Mouse (Mus musculus): ENCODE measurements around the gene Ptcra. TPM values are rescaled to one million over a fixed set of nuclear protein-coding genes. Genes with fewer than 3 reads are reported as not detected.

Ptcra gene
- total and polyA plus RNA-seq, 3 experiments, result 0.17 to 0.56 (median 0.34) TPM

DNA sequence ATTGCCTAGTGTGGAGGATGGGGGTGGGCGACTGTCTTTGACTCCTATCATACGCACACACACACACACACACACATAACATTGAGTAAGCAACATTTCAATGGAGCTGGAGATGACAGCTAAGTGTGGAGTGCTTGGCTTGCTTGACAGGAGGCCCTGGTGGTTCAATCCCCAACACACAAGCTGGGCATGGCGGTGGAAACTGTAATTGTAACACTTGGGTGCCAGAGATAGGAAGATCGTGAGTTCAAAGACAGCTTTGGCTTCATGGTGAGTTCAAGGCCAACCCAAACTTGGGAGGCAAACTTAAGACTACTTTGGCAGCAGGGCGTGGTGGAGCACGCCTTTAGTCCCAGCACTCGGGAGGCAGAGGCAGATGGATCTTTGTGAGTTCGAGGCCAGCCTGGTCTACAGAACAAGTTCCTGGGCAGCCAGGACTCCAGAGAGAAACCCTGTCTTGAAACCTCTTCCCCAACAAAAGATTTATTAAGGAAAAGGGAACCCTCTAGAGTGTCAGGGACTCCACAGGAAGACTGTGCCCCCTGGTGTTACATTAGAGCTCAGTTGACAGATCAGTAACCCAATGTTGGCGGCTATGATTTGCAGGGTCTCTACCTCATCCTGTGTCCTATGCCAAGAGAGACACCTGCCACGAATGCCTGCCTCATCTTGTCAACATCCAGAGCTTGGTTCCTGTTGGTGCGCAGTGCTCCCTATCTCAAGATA lies 48.6 kb downstream of the Ptcra start:
- TF ChIP-seq CTCF (conservative IDR thresholded peaks at IDR 0.05 in 1 of 2, IDR thresholded peaks at IDR 0.05 in 1 of 2; ENCODE audit: low read depth in 2 of 2, low read length in 2 of 2), result peak in 1 of 2 experiments; percentile 16; a peak in 1 of 4 replicates
- no peak for TF ChIP-seq ZNF384 (IDR thresholded peaks at IDR 0.05; ENCODE audit: low read depth, low read length)
- Histone ChIP-seq H3K27ac (ENCODE audit: insufficient read depth, low read depth) (no peak overlapping the region), H3K4me1 (ENCODE audit: control insufficient read depth in 1 of 2, insufficient read depth in 2 of 2) (peaks cover 6 to 18% of the 10 kb centered on the region in 2 experiments), H3K4me2 (ENCODE audit: insufficient read depth, low read depth, poor library complexity, severe bottlenecking) (no peak overlapping the region), H3K9ac (ENCODE audit: insufficient read depth, low read depth) (no peak overlapping the region), H3K4me3 (replicated peaks in 1 of 3; ENCODE audit: low read depth in 2 of 3, low read length in 2 of 3, poor library complexity in 1 of 3) (no peak overlapping the region), H3K79me2 (replicated peaks; ENCODE audit: control insufficient read depth, extremely low read depth, insufficient read depth, poor library complexity, severe bottlenecking) (peaks cover 19% of the 10 kb centered on the region), H3K9me3 (replicated peaks; ENCODE audit: low read length) (peaks cover 5% of the 10 kb centered on the region), H3K27me3 (replicated peaks) (no peaks in the 10 kb centered on the region), H3K36me3 (replicated peaks in 1 of 2; ENCODE audit: control insufficient read depth in 1 of 2, insufficient read depth in 1 of 2, low read length in 1 of 2) (peaks cover 17 to 55% of the 10 kb centered on the region in 2 experiments)
- in situ Hi-C loops (cut with MboI; ENCODE audit: low pct_ligation_motif_present, low pct_unique_long_range_greater_than_20kb, low sequenced_read_pairs), result loop anchor here (5.0 kb wide), 1 partner anchor 63 kb away; the partner anchor contains the start of gene Cul7
- DNase-seq (ENCODE audit: extremely low read depth), result no peak
- dilution Hi-C loops (cut with MboI; ENCODE audit: extremely low pct_ligation_motif_present, extremely low pct_unique_long_range_greater_than_20kb, low sequenced_read_pairs), result no loop called here

DNA sequence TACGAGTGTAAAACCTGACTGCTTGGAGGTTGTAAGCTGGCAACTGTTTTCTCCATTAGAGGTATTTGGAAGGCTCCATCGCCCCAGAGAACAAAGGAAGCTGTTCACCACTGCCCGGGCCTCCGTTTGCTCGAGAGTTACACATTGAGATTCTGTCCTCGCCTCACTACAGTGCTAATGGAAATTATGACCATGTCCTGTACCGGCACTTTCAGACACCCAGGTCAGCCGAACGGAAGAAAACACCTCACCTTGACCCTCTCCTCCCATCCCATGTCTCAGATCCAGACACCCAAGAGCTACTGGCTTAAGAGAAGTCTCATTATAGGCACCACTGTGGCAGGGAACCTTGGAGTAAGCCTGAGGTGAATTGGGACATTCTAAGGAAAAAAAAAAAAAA lies 49.7 kb downstream of the Ptcra start:
- TF ChIP-seq MXI1 (IDR thresholded peaks at IDR 0.05; ENCODE audit: low read depth, low read length), result no peak
- TF ChIP-seq JUN (IDR thresholded peaks at IDR 0.05; ENCODE audit: insufficient read depth, low read depth, low read length), result peak; percentile 74
- TF ChIP-seq POLR2A (IDR thresholded peaks at IDR 0.05; ENCODE audit: low read depth, low read length), result 0 out of 2 replicates have a peak, but pooled peaks have one; percentile 9
- peak; percentile 43 for TF ChIP-seq EP300 (IDR thresholded peaks at IDR 0.05; ENCODE audit: low read length)
- no peak for TF ChIP-seq HCFC1 (IDR thresholded peaks at IDR 0.05; ENCODE audit: low read depth, low read length)
- peak; percentile 55; the same call in 1 of the 2 replicates for TF ChIP-seq JUND (conservative IDR thresholded peaks at IDR 0.05; ENCODE audit: low read depth, low read length)
- Histone ChIP-seq H3K27me3 (replicated peaks) (no peaks in the 10 kb centered on the region), H3K36me3 (replicated peaks in 1 of 2; ENCODE audit: control insufficient read depth in 1 of 2, insufficient read depth in 1 of 2, low read length in 1 of 2) (peaks cover 17 to 49% of the 10 kb centered on the region in 2 experiments), H3K79me2 (replicated peaks; ENCODE audit: control insufficient read depth, extremely low read depth, insufficient read depth, poor library complexity, severe bottlenecking) (peaks cover 19% of the 10 kb centered on the region), H3K4me2 (ENCODE audit: insufficient read depth, low read depth, poor library complexity, severe bottlenecking) (peak overlapping the region; percentile 86; the same call in 1 of the 2 replicates), H3K9ac (ENCODE audit: insufficient read depth, low read depth) (0 out of 2 replicates have a peak overlapping the region, but pooled peaks have one; percentile 91), H3K4me1 (ENCODE audit: control insufficient read depth in 1 of 2, insufficient read depth in 2 of 2) (peaks cover 6 to 18% of the 10 kb centered on the region in 2 experiments), H3K9me3 (replicated peaks; ENCODE audit: low read length) (peaks cover 7% of the 10 kb centered on the region), H3K4me3 (replicated peaks in 1 of 3; ENCODE audit: low read depth in 2 of 3, low read length in 2 of 3, poor library complexity in 1 of 3) (no peak overlapping the region), H3K27ac (ENCODE audit: insufficient read depth, low read depth) (no peak overlapping the region)
- no peak for DNase-seq (ENCODE audit: extremely low read depth)
- dilution Hi-C loops (cut with MboI; ENCODE audit: extremely low pct_ligation_motif_present, extremely low pct_unique_long_range_greater_than_20kb, low sequenced_read_pairs), result no loop called here
- in situ Hi-C loops (cut with MboI; ENCODE audit: low pct_ligation_motif_present, low pct_unique_long_range_greater_than_20kb, low sequenced_read_pairs), result loop anchor here (5.0 kb wide), 1 partner anchor 62 kb away; the partner anchor contains the start of gene Cul7

DNA sequence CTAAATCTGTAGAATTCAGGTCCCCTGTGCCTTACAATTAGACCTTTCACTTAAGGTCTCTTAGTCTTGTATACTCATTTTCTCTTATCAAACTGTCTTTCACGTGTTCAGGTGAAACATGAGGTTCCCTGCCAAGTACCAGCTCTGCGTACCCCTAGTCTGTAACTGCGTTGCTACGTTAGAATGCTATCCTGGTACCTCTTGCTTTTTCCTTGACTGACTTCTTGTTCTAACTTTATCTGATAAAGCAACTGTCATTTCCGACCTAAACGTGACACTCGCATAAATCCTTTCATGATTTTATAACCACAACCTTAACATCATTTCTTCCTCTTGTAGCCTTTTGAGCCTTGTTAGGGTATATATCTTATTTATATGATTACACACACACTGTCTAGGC lies 51.1 kb downstream of the Ptcra start:
- in situ Hi-C loops (cut with MboI; ENCODE audit: low pct_ligation_motif_present, low pct_unique_long_range_greater_than_20kb, low sequenced_read_pairs) (loop anchor here (5.0 kb wide), 1 partner anchor 60 kb away; the partner anchor contains the start of gene Cul7), dilution Hi-C loops (cut with MboI; ENCODE audit: extremely low pct_ligation_motif_present, extremely low pct_unique_long_range_greater_than_20kb, low sequenced_read_pairs) (no loop called here)
- TF ChIP-seq JUND (conservative IDR thresholded peaks at IDR 0.05; ENCODE audit: low read depth, low read length) (no peak), ELF1 (IDR thresholded peaks at IDR 0.05; ENCODE audit: low read depth, low read length) (no peak), NELFE (IDR thresholded peaks at IDR 0.05; ENCODE audit: low read depth, low read length) (no peak), CHD2 (IDR thresholded peaks at IDR 0.05; ENCODE audit: low read length) (no peak), NRF1 (IDR thresholded peaks at IDR 0.05; ENCODE audit: low read depth, low read length) (no peak), ZMIZ1 (IDR thresholded peaks at IDR 0.05; ENCODE audit: low read depth, low read length) (no peak), UBTF (IDR thresholded peaks at IDR 0.05; ENCODE audit: low read depth, low read length) (no peak), JUN (IDR thresholded peaks at IDR 0.05; ENCODE audit: insufficient read depth, low read depth, low read length) (no peak), PAX5 (IDR thresholded peaks at IDR 0.05; ENCODE audit: low read length) (no peak), MXI1 (IDR thresholded peaks at IDR 0.05; ENCODE audit: low read depth, low read length) (no peak), SIN3A (IDR thresholded peaks at IDR 0.05; ENCODE audit: low read length) (no peak)
- no peaks in the 10 kb centered on the region for H3K27me3 ChIP-seq (replicated peaks)
- peaks cover 6 to 18% of the 10 kb centered on the region in 2 experiments for H3K4me1 ChIP-seq (ENCODE audit: control insufficient read depth in 1 of 2, insufficient read depth in 2 of 2)
- H3K36me3 ChIP-seq (replicated peaks in 1 of 2; ENCODE audit: control insufficient read depth in 1 of 2, insufficient read depth in 1 of 2, low read length in 1 of 2), result peaks cover 17 to 40% of the 10 kb centered on the region in 2 experiments
- H3K4me3 ChIP-seq (replicated peaks in 1 of 3; ENCODE audit: low read depth in 2 of 3, low read length in 2 of 3, poor library complexity in 1 of 3), result peak overlapping the region; percentile 84 to 99 (median 87)
- H3K9me3 ChIP-seq (replicated peaks; ENCODE audit: low read length), result peaks cover 10% of the 10 kb centered on the region
- peak overlapping the region; percentile 91 for H3K9ac ChIP-seq (ENCODE audit: insufficient read depth, low read depth)
- DNase-seq (ENCODE audit: extremely low read depth), result no peak
- peaks cover 19% of the 10 kb centered on the region for H3K79me2 ChIP-seq (replicated peaks; ENCODE audit: control insufficient read depth, extremely low read depth, insufficient read depth, poor library complexity, severe bottlenecking)
- H3K27ac ChIP-seq (ENCODE audit: insufficient read depth, low read depth), result no peak overlapping the region
- H3K4me2 ChIP-seq (ENCODE audit: insufficient read depth, low read depth, poor library complexity, severe bottlenecking), result peak overlapping the region; percentile 86
